Mouse (Mus musculus) lung, postnatal 0 days (tissue): ENCODE measurements around the gene Prim2.

ENCODE experiments used
- CTCF ChIP-seq: IDR thresholded peaks from 2 replicates; pipeline ENCODE4 v1.5.1; 2016; ENCODE audit warnings: antibody characterized with exemption, mild to moderate bottlenecking
- EP300 ChIP-seq: IDR thresholded peaks from 2 replicates; pipeline ENCODE4 v1.6.1; 2016; ENCODE audit warnings: antibody characterized with exemption, mild to moderate bottlenecking, control low read depth

DNA sequence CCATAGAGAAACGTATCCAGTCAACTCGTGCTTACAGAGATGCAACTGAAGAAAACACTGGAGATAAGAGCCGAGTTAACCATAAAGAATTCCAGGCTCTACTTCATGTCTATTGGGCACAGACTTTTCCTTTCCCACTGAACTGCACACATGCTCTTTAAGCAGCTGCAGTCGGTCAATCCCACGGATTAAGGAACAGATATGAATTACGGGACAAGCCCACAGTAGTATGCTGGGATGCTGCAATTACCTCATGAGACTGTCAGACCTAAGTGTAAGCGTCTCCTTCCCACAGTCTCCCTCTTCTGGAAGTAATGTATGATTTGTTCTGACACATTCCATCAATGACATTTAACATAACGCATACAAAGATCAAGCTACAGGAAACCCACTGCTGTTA is 154.5 kb downstream of the Prim2 start:
- TF ChIP-seq CTCF: peak; percentile 50
- TF ChIP-seq EP300: no peak
